In the genomic region with DNA sequence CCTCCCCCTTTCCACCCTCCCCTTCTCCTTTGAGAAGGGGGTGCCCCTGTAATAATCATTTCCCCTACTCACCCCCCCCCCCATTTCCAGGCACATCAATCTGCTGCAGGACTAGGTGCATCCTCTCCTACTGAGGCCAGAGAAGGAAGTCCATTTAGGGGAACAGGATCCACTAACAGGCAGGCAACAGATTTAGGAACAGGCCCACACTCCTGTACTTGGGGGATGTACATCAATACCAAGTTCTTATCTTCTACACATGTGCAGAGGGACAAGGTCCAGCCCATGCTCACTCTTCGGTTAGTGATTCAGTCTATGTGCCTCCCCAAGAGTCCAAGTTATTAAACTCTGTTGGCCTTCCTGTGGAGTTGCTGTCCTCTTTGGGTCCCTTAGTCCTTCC, we compare ENCODE assay signal across 30 mouse cellular contexts. TPM values are rescaled to one million over a fixed set of nuclear protein-coding genes. Genes with fewer than 3 reads are reported as not detected.
"Had no signal": no experiment of that assay in that cellular context is flagged by ENCODE, and none has a peak within 500 bp of the region (broad histone marks: within the 10 kb centered on the region; RNA-seq: fewer than 3 reads in every experiment).

No protein-coding gene starts in this region.

- H3K9ac ChIP-seq: limb, embryonic 13.5 days; liver, embryonic 13.5 days; liver, postnatal 0 days; lung, embryonic 14.5 days; midbrain, embryonic 12.5 days; neural tube, embryonic 13.5 days had no signal

- H3K36me3 ChIP-seq: limb, embryonic 10.5 days; limb, embryonic 13.5 days; liver, embryonic 13.5 days; midbrain, embryonic 12.5 days; neural tube, embryonic 13.5 days had no signal

- H3K4me3 ChIP-seq: limb, embryonic 10.5 days; limb, embryonic 13.5 days; liver, embryonic 13.5 days; midbrain, embryonic 12.5 days; myocyte; neural tube, embryonic 13.5 days had no signal

- H3K9me3 ChIP-seq: limb, embryonic 10.5 days; limb, embryonic 13.5 days; liver, embryonic 13.5 days; midbrain, embryonic 12.5 days; neural tube, embryonic 13.5 days had no signal

- H3K27ac ChIP-seq: kidney, postnatal 0 days; limb, embryonic 10.5 days; limb, embryonic 13.5 days; liver, embryonic 13.5 days; midbrain, embryonic 12.5 days; neural tube, embryonic 13.5 days had no signal

- H3K4me2 ChIP-seq: limb, embryonic 13.5 days; liver, embryonic 13.5 days; lung, embryonic 14.5 days; midbrain, embryonic 12.5 days; neural tube, embryonic 13.5 days had no signal

- ATAC-seq: liver, postnatal 0 days; lung, postnatal 0 days; midbrain, embryonic 16.5 days had no signal

- H3K4me1 ChIP-seq: limb, embryonic 10.5 days; limb, embryonic 13.5 days; midbrain, embryonic 12.5 days; neural tube, embryonic 13.5 days had no signal

- DNase-seq: kidney, adult 11 months; kidney, postnatal 25 days; liver; liver, embryonic 13.5 days; liver, postnatal 0 days; lung, embryonic 14.5 days; retina, postnatal 1 day; right cerebral cortex, postnatal 25 days; spleen, adult 18-20 months; thymus, adult 18-20 months; thymus, postnatal 36 days had no signal

- H3K27me3 ChIP-seq: limb, embryonic 13.5 days; liver, embryonic 13.5 days; midbrain, embryonic 12.5 days; neural tube, embryonic 13.5 days had no signal

RNA-seq across cellular contexts. Expression of gene Rnase2b, which starts 5.0 kb away (rescaled TPM):
- total RNA-seq: layer of hippocampus, postnatal 10 days; left cerebral cortex, adult 8-10 months; left cerebral cortex, postnatal 14 days; monocyte, adult 5-6 weeks; neutrophil, adult 5-6 weeks had no signal
- polyA plus RNA-seq: kidney, embryonic 14.5 days; kidney, postnatal 0 days; large intestine, adult 2 months; limb, embryonic 10.5 days; limb, embryonic 13.5 days; liver, embryonic 13.5 days; liver, postnatal 0 days; lung, embryonic 14.5 days; midbrain, embryonic 12.5 days; midbrain, embryonic 16.5 days; myocyte; neural tube, embryonic 13.5 days; stomach, embryonic 16.5 days; testis, adult 2 months; urinary bladder, adult 2 months had no signal

RNA-seq across cellular contexts. Expression of gene Rnase1, which starts 10.5 kb away (rescaled TPM):
- total RNA-seq: monocyte, adult 5-6 weeks; neutrophil, adult 5-6 weeks had no signal
- polyA plus RNA-seq: liver, embryonic 13.5 days; midbrain, embryonic 12.5 days had no signal

RNA-seq across cellular contexts. Expression of gene Rnase6, which starts 33.4 kb away (rescaled TPM):
- total RNA-seq: left cerebral cortex, postnatal 14 days had no signal
- polyA plus RNA-seq: limb, embryonic 10.5 days had no signal

RNA-seq across cellular contexts. Expression of gene Ang2, which starts 41.9 kb away (rescaled TPM):
- total RNA-seq: layer of hippocampus, adult 8-10 months; layer of hippocampus, postnatal 10 days; left cerebral cortex, postnatal 14 days; monocyte, adult 5-6 weeks; neutrophil, adult 5-6 weeks had no signal
- polyA plus RNA-seq: kidney, embryonic 14.5 days; kidney, postnatal 0 days; large intestine, adult 2 months; limb, embryonic 10.5 days; limb, embryonic 13.5 days; liver, embryonic 13.5 days; liver, postnatal 0 days; lung, embryonic 14.5 days; lung, postnatal 0 days; midbrain, embryonic 12.5 days; midbrain, embryonic 16.5 days; neural tube, embryonic 13.5 days; stomach, embryonic 16.5 days; testis, adult 2 months; urinary bladder, adult 2 months had no signal

RNA-seq across cellular contexts. Expression of gene Eddm3b, which starts 42.8 kb away (rescaled TPM):
- total RNA-seq: layer of hippocampus, adult 8-10 months; layer of hippocampus, postnatal 10 days; left cerebral cortex, adult 8-10 months; left cerebral cortex, postnatal 14 days; monocyte, adult 5-6 weeks; neutrophil, adult 5-6 weeks had no signal
- polyA plus RNA-seq: large intestine, adult 2 months; limb, embryonic 10.5 days; limb, embryonic 13.5 days; liver, embryonic 13.5 days; lung, embryonic 14.5 days; midbrain, embryonic 12.5 days; midbrain, embryonic 16.5 days; neural tube, embryonic 13.5 days; stomach, embryonic 16.5 days; testis, adult 2 months had no signal
